Mouse (Mus musculus) E14TG2a.4 (cell line): ENCODE data around the gene Rundc1.

Experiments used
- H3K27me3 ChIP-seq: 2 replicates; pipeline ENCODE4 v1.6.1; 2014; ENCODE audit warnings: low read length, control low read depth; ENCODE audit not compliant: insufficient read depth
- H3K36me3 ChIP-seq: 2 replicates; pipeline ENCODE4 v1.6.1; 2014; ENCODE audit warnings: low read length, control low read depth; ENCODE audit not compliant: insufficient read depth
- H3K4me1 ChIP-seq: replicated peaks from 2 replicates; pipeline ENCODE4 v1.6.1; 2014; ENCODE audit warnings: low read depth, low read length, control low read depth
- H3K4me3 ChIP-seq: replicated peaks from 2 replicates; pipeline ENCODE4 v1.5.1; 2014; ENCODE audit warnings: mild to moderate bottlenecking, low read length
- H3K9me3 ChIP-seq: 2 replicates; pipeline ENCODE4 v1.6.1; 2014; ENCODE audit warnings: low read length, control low read depth
- CTCF ChIP-seq: conservative IDR thresholded peaks from 2 replicates; pipeline ENCODE4 v1.5.1; 2014; ENCODE audit warnings: low read length
- NANOG ChIP-seq: IDR thresholded peaks from 2 replicates; pipeline ENCODE4 v1.6.1; 2014; ENCODE audit warnings: borderline replicate concordance, low read length, mixed read lengths
- POU5F1 ChIP-seq: IDR thresholded peaks from 2 replicates; pipeline ENCODE4 v1.6.1; 2014; ENCODE audit warnings: low read length, borderline replicate concordance

Gene Rundc1

DNA sequence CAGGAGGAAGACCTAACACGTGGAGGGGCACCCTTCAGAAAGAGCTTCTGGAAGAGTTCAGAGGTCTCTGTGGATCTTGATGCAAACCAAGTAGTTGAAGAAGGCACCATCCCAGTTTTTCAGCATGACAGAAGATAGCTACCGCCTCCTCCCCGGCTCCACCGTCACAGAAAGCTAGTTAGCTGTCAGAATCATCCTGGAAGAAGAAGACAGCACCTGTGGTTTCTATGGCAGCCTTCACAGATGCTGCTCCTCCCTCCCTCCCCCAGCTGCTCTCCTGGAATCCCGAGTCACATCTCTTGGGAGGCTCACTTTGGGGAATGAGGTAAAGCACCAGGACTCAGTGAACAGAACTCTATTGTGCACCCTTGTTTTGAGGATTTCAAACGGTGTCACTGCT lies 5.9 kb upstream of the Rundc1 start:
- Histone ChIP-seq H3K9me3 (no peaks in the 10 kb centered on the region), H3K27me3 (no peaks in the 10 kb centered on the region), H3K4me3 (no peak overlapping the region), H3K4me1 (peaks cover 48% of the 10 kb centered on the region), H3K36me3 (peaks cover 12% of the 10 kb centered on the region)
- TF ChIP-seq POU5F1, result no peak
- no peak for TF ChIP-seq NANOG
- no peak for TF ChIP-seq CTCF

DNA sequence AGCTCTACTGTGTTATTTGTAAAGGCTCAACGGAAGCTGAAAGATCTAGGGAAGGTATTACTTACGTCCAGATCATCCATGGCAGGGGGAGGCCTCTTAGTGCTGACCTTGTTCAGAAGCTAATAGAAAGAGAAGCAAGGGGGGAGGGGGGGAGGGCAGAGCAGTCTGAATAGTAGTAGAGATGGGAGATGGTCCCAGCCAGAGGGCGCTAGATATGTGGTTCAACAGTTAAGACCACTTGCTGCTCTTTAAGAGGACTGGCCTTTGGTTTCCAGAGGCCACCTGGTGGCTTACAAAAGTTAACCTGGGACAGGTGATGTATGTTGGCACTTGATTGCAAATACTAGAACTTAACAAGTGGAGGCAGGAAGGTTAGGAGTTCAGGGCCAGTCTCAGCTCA lies 5.3 kb upstream of the Rundc1 start:
- peaks cover 9% of the 10 kb centered on the region; the same call in 1 of the 2 replicates for H3K36me3 ChIP-seq
- H3K4me3 ChIP-seq, result no peak overlapping the region
- TF ChIP-seq NANOG (no peak), POU5F1 (no peak), CTCF (no peak; the same call in 1 of the 2 replicates)
- H3K4me1 ChIP-seq, result peaks cover 54% of the 10 kb centered on the region
- no peaks in the 10 kb centered on the region for H3K9me3 ChIP-seq
- no peaks in the 10 kb centered on the region for H3K27me3 ChIP-seq

GRCm38 (mm10) chr11:101420148-101420547 lies 4.7 kb upstream of the Rundc1 start:
- TF ChIP-seq CTCF (no peak), NANOG (no peak), POU5F1 (no peak)
- Histone ChIP-seq H3K9me3 (no peaks in the 10 kb centered on the region), H3K4me3 (no peak overlapping the region), H3K36me3 (peaks cover 3% of the 10 kb centered on the region; the same call in 1 of the 2 replicates), H3K27me3 (no peaks in the 10 kb centered on the region), H3K4me1 (peaks cover 55% of the 10 kb centered on the region)

DNA sequence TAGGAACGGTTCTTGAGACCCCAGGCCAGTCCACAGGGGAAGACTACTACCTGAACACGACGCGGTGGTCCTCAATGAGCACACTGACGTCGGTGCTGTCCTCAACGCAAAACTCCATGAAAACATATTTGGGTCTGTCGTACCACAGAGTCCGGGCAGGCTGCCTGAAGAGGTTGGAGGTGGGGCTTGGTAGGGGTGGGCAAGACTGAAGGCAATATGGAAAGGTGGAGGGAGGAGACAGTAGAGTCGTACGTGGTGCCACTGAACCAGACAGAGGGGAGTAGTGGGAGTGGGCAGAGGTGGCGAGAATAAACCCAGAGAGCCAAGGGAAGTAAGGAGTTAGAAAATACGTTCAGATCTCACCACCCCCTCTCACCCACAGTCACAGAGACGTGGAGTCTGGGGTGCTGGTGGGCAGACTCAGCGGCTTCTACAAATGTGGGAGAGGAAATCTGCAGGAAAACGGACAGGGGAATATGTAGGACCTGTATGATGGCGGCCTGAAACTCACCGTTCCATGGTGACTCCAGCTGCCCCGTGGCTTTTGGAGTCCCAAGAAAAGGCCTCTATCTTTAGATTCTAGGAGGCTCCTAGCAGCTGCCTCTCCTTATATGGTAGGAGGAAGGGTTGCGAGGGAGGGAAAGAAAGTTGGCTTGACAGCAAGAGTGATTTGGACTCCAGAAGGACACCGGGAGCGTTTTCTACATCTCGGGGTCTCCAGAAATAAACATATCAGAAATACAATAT lies 607 bp upstream of the Rundc1 start, which contains the start of gene Gm27029:
Gm27029 (minus strand) TSS at position 692 of the 747 bp plus-strand sequence.
- Histone ChIP-seq H3K36me3 (peaks cover 8% of the 10 kb centered on the region), H3K4me3 (peak within 1 kb of the TSS; percentile 99), H3K9me3 (no peaks in the 10 kb centered on the region), H3K27me3 (peaks cover 6% of the 10 kb centered on the region; the same call in 1 of the 2 replicates), H3K4me1 (peaks cover 41% of the 10 kb centered on the region)
- TF ChIP-seq POU5F1, result no peak
- no peak for TF ChIP-seq CTCF
- no peak for TF ChIP-seq NANOG

- Histone ChIP-seq H3K9me3 (no peaks in the 10 kb centered on the region), H3K4me1 (peaks cover 37% of the 10 kb centered on the region), H3K27me3 (peaks cover 6% of the 10 kb centered on the region; the same call in 1 of the 2 replicates), H3K4me3 (peak overlapping the region; percentile 99), H3K36me3 (peaks cover 27% of the 10 kb centered on the region)
- no peak for TF ChIP-seq POU5F1
- no peak for TF ChIP-seq NANOG
- TF ChIP-seq CTCF, result no peak
These were observed 1.3 kb downstream of the Rundc1 start for GRCm38 (mm10) chr11:101426165-101426564.

DNA sequence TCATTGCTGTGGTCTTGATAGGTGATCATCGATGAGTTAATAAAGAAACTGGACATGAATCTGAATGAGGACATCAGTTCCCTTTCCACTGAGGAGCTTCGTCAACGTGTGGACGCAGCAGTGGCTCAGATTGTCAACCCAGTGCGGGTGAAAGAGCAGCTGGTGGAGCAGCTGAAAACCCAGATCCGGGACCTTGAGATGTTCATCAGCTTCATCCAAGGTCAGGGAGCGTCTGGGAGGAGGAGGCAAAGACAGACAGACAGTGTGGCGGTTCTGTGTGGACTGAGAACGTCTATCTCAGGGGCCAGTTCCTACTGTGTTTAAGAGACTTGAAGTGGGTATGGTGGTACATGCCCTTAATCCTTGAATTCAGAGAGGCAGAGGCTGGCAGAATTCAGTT lies 6.4 kb downstream of the Rundc1 start:
- Histone ChIP-seq H3K9me3 (no peaks in the 10 kb centered on the region), H3K27me3 (peaks cover under 1% of the 10 kb centered on the region; the same call in 1 of the 2 replicates), H3K4me3 (no peak overlapping the region), H3K36me3 (peaks cover 72% of the 10 kb centered on the region), H3K4me1 (peaks cover 37% of the 10 kb centered on the region)
- TF ChIP-seq CTCF (no peak), NANOG (no peak), POU5F1 (no peak)

DNA sequence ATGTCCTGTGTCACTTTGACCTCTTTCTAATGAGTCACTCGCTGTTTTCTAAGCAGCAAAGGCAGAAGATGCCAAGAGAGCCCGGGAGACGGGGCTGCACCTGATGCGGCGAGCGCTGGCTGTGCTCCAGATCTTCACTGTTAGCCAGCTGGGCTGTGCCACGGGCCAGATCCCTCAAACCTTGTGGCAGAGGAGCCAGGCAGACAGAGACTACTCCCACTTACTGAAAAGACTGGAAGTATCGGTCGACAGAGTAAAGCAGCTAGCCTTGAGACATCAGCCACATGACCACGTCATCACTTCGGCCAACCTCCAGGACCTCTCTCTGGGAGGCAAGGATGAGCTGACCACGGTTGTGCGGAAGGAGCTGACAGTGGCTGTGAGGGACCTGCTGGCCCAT lies 8.5 kb downstream of the Rundc1 start:
- Histone ChIP-seq H3K36me3 (peaks cover 68% of the 10 kb centered on the region), H3K4me3 (no peak overlapping the region), H3K4me1 (peaks cover 44% of the 10 kb centered on the region), H3K27me3 (no peaks in the 10 kb centered on the region), H3K9me3 (no peaks in the 10 kb centered on the region)
- TF ChIP-seq NANOG (no peak), POU5F1 (no peak), CTCF (no peak)

DNA sequence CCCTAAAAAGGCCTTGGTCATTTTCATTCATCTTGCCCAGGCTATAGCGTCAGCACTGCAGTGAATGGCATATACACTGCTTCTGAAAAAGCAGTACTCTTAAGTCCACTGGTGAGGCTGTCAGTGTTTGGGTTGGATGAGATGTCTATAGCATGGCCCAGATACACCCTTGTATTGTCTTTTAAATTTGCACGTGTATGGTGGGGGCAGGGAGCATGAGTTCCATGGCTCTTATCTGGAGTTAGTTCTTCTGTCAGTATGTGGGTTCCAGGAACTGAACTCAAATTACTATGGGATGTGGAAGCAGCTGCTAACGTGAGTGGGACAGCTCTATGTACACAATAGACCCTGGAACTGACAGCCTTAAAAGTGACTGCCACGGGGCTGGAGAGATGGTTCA lies 10.9 kb downstream of the Rundc1 start:
- peaks cover 39% of the 10 kb centered on the region for H3K4me1 ChIP-seq
- H3K27me3 ChIP-seq, result no peaks in the 10 kb centered on the region
- TF ChIP-seq NANOG, result no peak
- peaks cover 48% of the 10 kb centered on the region for H3K36me3 ChIP-seq
- no peaks in the 10 kb centered on the region for H3K9me3 ChIP-seq
- H3K4me3 ChIP-seq, result no peak overlapping the region
